10 mouse cellular contexts compared by ENCODE assay signal in the genomic region with DNA sequence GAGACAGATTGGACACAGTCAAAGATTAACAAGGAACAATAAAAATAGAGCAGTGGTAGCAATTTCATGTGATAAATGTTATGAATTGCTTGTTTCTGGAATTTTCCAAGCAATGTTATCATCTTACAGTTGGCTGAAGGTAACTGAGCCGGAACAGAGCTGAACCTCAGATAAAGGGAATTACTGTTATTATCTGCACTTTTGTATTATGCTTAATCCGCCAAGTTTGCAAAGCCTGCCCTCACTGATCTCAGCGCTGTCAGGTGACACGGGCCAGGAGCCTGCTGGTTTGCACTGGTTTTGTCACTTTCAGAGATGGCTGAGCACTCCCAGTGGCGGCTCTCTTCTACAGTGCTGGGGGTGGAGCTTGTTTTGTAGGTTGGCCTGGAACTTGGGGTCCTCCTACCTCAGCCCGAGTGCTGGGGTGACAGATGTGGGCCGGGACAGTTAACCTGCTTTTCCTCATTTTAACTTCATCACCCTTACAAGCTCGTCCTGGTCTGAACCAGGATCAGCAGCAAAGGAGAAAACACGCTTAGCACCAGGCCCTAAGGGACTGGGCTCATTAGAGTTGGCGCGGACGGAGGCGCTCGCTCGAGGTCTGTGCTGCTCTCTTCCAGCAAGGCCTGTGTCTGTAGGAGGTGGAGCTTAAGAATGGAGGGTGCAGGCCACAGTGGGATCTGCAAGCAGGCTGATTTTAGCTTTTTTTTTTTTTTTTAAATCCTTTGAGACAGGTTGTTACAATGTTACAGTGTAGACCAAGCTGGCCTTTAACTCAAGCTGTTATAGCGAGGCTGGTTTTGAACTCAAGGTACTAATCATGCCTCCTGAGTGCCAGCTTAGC. TPM values are rescaled to one million over a fixed set of nuclear protein-coding genes. Genes with fewer than 3 reads are reported as not detected.
DNase-seq lines count a peak whose midpoint lies in the region; ATAC-seq lines count a peak whose summit lies in the region.
"Had no signal": no experiment of that assay in that cellular context is flagged by ENCODE, and none has a peak within 500 bp of the region (broad histone marks: within the 10 kb centered on the region; RNA-seq: fewer than 3 reads in every experiment).

No protein-coding gene starts in this region.

- H3K9me3 ChIP-seq in lung, embryonic 16.5 days (ENCODE audit: control insufficient read depth, low read length) = no peaks in the 10 kb centered on the region
- no peaks in the 10 kb centered on the region for H3K9me3 ChIP-seq in intestine, embryonic 14.5 days (ENCODE audit: control insufficient read depth, low read length)
- H3K9me3 ChIP-seq in stomach, embryonic 16.5 days (replicated peaks; ENCODE audit: control insufficient read depth, low read length) = peaks cover 5% of the 10 kb centered on the region
- H3K9me3 ChIP-seq: neural tube, embryonic 12.5 days had no signal

- peak; percentile 54; the same call in 1 of the 2 replicates for ATAC-seq in lung, embryonic 16.5 days (ENCODE audit: low read depth)
- ATAC-seq in intestine, embryonic 14.5 days (replicated peaks; ENCODE audit: low FRiP score, low TSS enrichment, low read depth) = peak; percentile 85
- ATAC-seq in stomach, embryonic 16.5 days (ENCODE audit: insufficient read depth, low FRiP score) = peak; percentile 74

- 61% methylated on average over 16 of the region's 16 CpGs for WGBS in lung, embryonic 16.5 days
- 56% methylated on average over 16 of the region's 16 CpGs for WGBS in intestine, embryonic 14.5 days
- WGBS in stomach, embryonic 16.5 days = 52% methylated on average over 16 of the region's 16 CpGs

- no peaks in the 10 kb centered on the region for H3K27me3 ChIP-seq in lung, embryonic 16.5 days (ENCODE audit: control insufficient read depth, insufficient read depth, low read depth, low read length)
- H3K27me3 ChIP-seq in intestine, embryonic 14.5 days (replicated peaks; ENCODE audit: control insufficient read depth, insufficient read depth, low read length) = no peaks in the 10 kb centered on the region
- H3K27me3 ChIP-seq in stomach, embryonic 16.5 days (ENCODE audit: control insufficient read depth, insufficient read depth, low read length) = no peaks in the 10 kb centered on the region
- H3K27me3 ChIP-seq: neural tube, embryonic 12.5 days had no signal

- H3K9ac ChIP-seq in lung, embryonic 16.5 days (ENCODE audit: low read length) = no peak overlapping the region
- no peak overlapping the region for H3K9ac ChIP-seq in intestine, embryonic 14.5 days (ENCODE audit: low read length)
- H3K9ac ChIP-seq in stomach, embryonic 16.5 days (ENCODE audit: low read length) = no peak overlapping the region
- H3K9ac ChIP-seq: neural tube, embryonic 12.5 days had no signal

- H3K4me1 ChIP-seq in lung, embryonic 16.5 days (replicated peaks; ENCODE audit: control insufficient read depth, insufficient read depth, low read length) = no peaks in the 10 kb centered on the region
- no peaks in the 10 kb centered on the region for H3K4me1 ChIP-seq in intestine, embryonic 14.5 days (replicated peaks; ENCODE audit: control insufficient read depth, insufficient read depth, low read length)
- peaks cover 10% of the 10 kb centered on the region; the same call in 1 of the 2 replicates for H3K4me1 ChIP-seq in stomach, embryonic 16.5 days (ENCODE audit: control insufficient read depth, insufficient read depth, low read length)
- H3K4me1 ChIP-seq: neural tube, embryonic 12.5 days had no signal

- no peak overlapping the region for H3K4me2 ChIP-seq in lung, embryonic 16.5 days (ENCODE audit: low read depth, low read length)
- H3K4me2 ChIP-seq in intestine, embryonic 14.5 days (ENCODE audit: low read length) = no peak overlapping the region; the same call in 1 of the 2 replicates
- no peak overlapping the region for H3K4me2 ChIP-seq in stomach, embryonic 16.5 days (ENCODE audit: low read depth, low read length)
- H3K4me2 ChIP-seq: neural tube, embryonic 12.5 days had no signal

- no peak for DNase-seq in lung, postnatal 25 days (ENCODE audit: low spot score)
- peak; percentile 72 for DNase-seq in intestine, embryonic 14.5 days (ENCODE audit: low spot score)
- peak; percentile 74 for DNase-seq in kidney, postnatal 14 days
- no peak for DNase-seq in adrenal gland, adult 8-10 months
- DNase-seq in frontal cortex, postnatal 36 days (ENCODE audit: low spot score in 2 of 2) = no peak
- DNase-seq: cerebellum, adult 2 months; gastrocnemius, postnatal 10 days had no signal

- no peak overlapping the region for H3K27ac ChIP-seq in lung, embryonic 16.5 days (ENCODE audit: low read length)
- H3K27ac ChIP-seq in intestine, embryonic 14.5 days (ENCODE audit: low read depth) = peak overlapping the region; percentile 86
- H3K27ac ChIP-seq in stomach, embryonic 16.5 days (ENCODE audit: low read length) = peak overlapping the region; percentile 78
- H3K27ac ChIP-seq: neural tube, embryonic 12.5 days had no signal

- H3K36me3 ChIP-seq in lung, embryonic 16.5 days (ENCODE audit: control insufficient read depth, insufficient read depth, low read length) = no peaks in the 10 kb centered on the region
- peaks cover 8% of the 10 kb centered on the region; the same call in 1 of the 2 replicates for H3K36me3 ChIP-seq in intestine, embryonic 14.5 days (ENCODE audit: control insufficient read depth, insufficient read depth, low read length)
- no peaks in the 10 kb centered on the region; the same call in 1 of the 2 replicates for H3K36me3 ChIP-seq in stomach, embryonic 16.5 days (ENCODE audit: control insufficient read depth, insufficient read depth, low read length)
- H3K36me3 ChIP-seq: neural tube, embryonic 12.5 days had no signal

- H3K4me3 ChIP-seq in lung, embryonic 16.5 days (ENCODE audit: low read length) = no peak overlapping the region
- H3K4me3 ChIP-seq in intestine, embryonic 14.5 days (ENCODE audit: low read depth, low read length) = no peak overlapping the region
- no peak overlapping the region for H3K4me3 ChIP-seq in stomach, embryonic 16.5 days (replicated peaks; ENCODE audit: low read length)
- H3K4me3 ChIP-seq: neural tube, embryonic 12.5 days had no signal

RNA-seq across cellular contexts. Expression of gene Faap24, which starts 23.3 kb away (rescaled TPM):
- 20.0 and 21.0 TPM in 2 replicates for polyA plus RNA-seq in lung, embryonic 16.5 days (2015; fragmentation: Nextera tagmentation; extraction: Ambion mirVana)
- polyA plus RNA-seq in intestine, embryonic 14.5 days (2014; fragmentation: Nextera tagmentation; extraction: Ambion mirVana) = 18.1 and 21.3 TPM in 2 replicates
- polyA plus RNA-seq in stomach, embryonic 16.5 days (2015; fragmentation: Nextera tagmentation; extraction: Ambion mirVana) = 14.7 and 15.9 TPM in 2 replicates
- 1 to 10 TPM; 6.7 to 9.5 (median 7.8) TPM for total RNA-seq in adrenal gland, adult 8-10 months (2022)

RNA-seq across cellular contexts. Expression of gene Cep89, which starts 23.5 kb away (rescaled TPM):
- polyA plus RNA-seq in lung, embryonic 16.5 days (2015; fragmentation: Nextera tagmentation; extraction: Ambion mirVana) = 54.1 and 54.4 TPM in 2 replicates
- 42.4 and 45.5 TPM in 2 replicates for polyA plus RNA-seq in intestine, embryonic 14.5 days (2014; fragmentation: Nextera tagmentation; extraction: Ambion mirVana)
- 41.1 and 41.8 TPM in 2 replicates for polyA plus RNA-seq in stomach, embryonic 16.5 days (2015; fragmentation: Nextera tagmentation; extraction: Ambion mirVana)
- total RNA-seq in adrenal gland, adult 8-10 months (2022) = 10 to 100 TPM; 18.7 to 30.1 (median 22.7) TPM

RNA-seq across cellular contexts. Expression of gene Rhpn2, which starts 39.4 kb away (rescaled TPM):
- polyA plus RNA-seq in lung, embryonic 16.5 days (2015; fragmentation: Nextera tagmentation; extraction: Ambion mirVana) = 5.9 and 6.6 TPM in 2 replicates
- 48.6 and 48.7 TPM in 2 replicates for polyA plus RNA-seq in intestine, embryonic 14.5 days (2014; fragmentation: Nextera tagmentation; extraction: Ambion mirVana)
- polyA plus RNA-seq in stomach, embryonic 16.5 days (2015; fragmentation: Nextera tagmentation; extraction: Ambion mirVana) = 32.4 and 37.5 TPM in 2 replicates
- total RNA-seq in adrenal gland, adult 8-10 months (2022) = 1 to 10 TPM; 1.9 to 3.3 (median 2.9) TPM

RNA-seq across cellular contexts. Expression of gene Gpatch1, which starts 55.1 kb away (rescaled TPM):
- polyA plus RNA-seq in lung, embryonic 16.5 days (2015; fragmentation: Nextera tagmentation; extraction: Ambion mirVana) = 15.5 and 16.5 TPM in 2 replicates
- 16.9 and 18.3 TPM in 2 replicates for polyA plus RNA-seq in intestine, embryonic 14.5 days (2014; fragmentation: Nextera tagmentation; extraction: Ambion mirVana)
- 13.5 and 14.3 TPM in 2 replicates for polyA plus RNA-seq in stomach, embryonic 16.5 days (2015; fragmentation: Nextera tagmentation; extraction: Ambion mirVana)
- 10 to 100 TPM; 17.8 to 22.9 (median 18.9) TPM for total RNA-seq in adrenal gland, adult 8-10 months (2022)

Comparison
In these comparisons a context has a peak if more than half of its experiments do, and no peak if none do; other contexts are left out.
1. DNase-seq: peak in intestine, embryonic 14.5 days (single experiment) and kidney, postnatal 14 days (single experiment); none in lung, postnatal 25 days (single experiment), adrenal gland, adult 8-10 months (single experiment) and frontal cortex, postnatal 36 days (0 of 2).
2. Peak in every context shown above with its lines, with median percentiles within 50 percentile points of each other: ATAC-seq.